Mouse (Mus musculus): ENCODE data around the gene Uba1. TPM values are rescaled to one million over a fixed set of nuclear protein-coding genes. Genes with fewer than 3 reads are reported as not detected.

Uba1 gene
- 100 to 1,000 TPM; 138 to 146 TPM for total RNA-seq (2021)
- long read RNA-seq, experiment 1, full-length matches to known transcripts = 172 of 221 reads
- long read RNA-seq, experiment 1, partial matches to known transcripts = 35 of 221 reads
- long read RNA-seq, experiment 1, other reads (novel, unspliced or antisense) = 14 of 221 reads
- long read RNA-seq, experiment 2, full-length matches to known transcripts = 140 of 183 reads
- long read RNA-seq, experiment 2, partial matches to known transcripts = 27 of 183 reads
- long read RNA-seq, experiment 2, other reads (novel, unspliced or antisense) = 16 of 183 reads

DNA sequence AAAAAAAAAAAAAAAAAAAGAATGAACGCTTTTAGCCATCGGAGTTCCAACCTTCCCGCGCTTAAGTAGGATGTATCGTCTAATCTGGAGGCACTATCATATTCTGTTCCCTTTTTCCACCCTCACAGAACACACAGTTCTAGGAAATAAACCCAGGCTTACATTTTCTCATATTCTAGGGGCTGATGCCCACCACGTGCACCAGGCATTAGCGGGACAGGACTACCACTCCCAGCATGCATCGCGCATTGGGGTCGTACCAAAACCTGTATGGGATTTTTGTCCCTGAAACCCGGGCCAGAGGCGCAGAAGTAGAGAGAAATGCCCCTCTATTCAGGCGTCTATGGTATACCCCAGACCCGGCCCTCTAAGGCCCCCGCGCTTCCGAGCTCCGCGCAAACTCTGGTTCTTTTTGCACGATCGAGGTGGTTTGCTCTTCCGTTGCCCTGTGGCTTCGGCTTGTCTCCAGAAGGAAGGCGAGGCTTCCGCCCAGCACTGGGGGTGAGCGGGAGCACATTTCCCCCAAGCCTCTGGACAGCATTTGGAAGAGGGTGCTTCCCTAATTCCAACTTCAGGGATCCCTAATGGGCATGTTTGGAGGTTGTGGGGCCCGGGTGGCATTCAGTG, at the start of gene Uba1:
TSS of gene Uba1 (plus strand) at position 301 of the 627 bp plus-strand sequence.
- peak; percentile 71 for DNase-seq (ENCODE audit: low spot score)

DNA sequence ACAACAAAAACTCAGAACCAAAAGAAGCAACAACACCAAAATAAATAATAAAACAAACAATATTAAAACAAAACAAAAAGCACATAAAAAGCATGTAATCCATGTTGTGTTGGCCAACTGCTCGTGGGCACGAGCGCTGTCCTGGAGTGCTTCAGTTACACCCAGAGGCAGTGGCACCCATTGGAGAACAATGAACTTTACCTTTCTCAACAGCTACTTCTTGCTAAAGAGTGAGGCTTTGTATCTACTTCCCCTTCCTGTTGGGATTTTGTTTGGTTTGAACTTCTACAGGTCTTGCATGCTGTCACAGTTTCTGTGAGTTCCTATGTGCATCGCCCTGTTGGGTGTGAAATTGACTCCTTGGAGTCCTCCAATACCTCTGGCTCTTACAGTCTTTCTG, 49.6 kb upstream of the Uba1 start:
- DNase-seq (ENCODE audit: low spot score) = no peak

DNA sequence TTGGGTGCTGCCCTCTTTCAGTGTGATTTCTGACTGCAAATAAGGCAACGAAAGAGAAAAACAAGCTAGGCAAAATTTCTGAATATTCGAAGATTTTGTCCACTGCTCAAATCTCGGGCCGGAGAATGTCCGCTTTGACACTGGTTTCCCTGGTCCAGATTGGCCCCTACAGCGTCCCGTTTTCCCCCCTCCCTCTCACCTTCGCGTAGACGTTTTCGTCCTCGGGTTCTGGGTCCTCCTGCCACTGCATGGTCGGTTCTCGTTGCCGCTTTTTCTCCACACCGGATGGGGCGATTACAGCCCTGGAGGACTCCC, 41.3 kb upstream of the Uba1 start:
- DNase-seq (ENCODE audit: low spot score) = no peak

DNA sequence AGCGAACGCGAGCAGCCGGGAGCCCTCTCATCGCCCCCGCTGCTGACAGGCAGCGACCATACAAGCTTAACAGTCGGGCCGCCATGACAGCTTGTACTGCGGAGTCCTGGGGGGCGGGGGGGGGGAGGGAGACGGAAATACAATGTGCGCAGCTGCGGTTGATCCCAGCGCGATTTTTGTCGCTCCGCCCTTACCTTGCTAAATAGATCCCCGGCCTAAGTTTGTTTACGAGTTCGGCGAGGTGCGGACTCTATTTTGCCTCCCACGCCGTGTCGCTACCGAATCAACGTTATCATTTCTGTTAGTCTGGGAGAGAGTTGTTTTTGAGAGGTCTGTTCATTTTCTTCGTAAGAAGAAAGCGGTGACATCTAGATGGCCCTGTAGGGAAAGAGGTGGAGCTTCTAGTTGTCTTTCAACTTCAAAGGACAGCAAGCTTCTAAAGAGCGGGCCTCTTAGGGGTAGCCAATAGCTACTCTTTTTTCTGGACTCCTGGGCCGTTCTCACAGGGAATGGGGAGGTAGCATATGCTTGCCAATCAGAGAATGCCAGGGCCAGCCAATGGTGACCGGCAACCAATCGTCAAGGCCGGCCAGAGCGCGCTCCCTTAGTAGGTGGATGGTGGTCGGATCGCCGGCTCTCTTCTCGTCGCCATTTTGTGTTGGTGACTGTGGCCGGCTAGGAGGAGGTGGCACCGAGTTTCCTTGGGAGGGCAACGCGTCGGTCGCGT, 40.8 kb upstream of the Uba1 start, which contains the start of the genes Rbm10 and Ndufb11:
TSS of gene Rbm10 (plus strand) at position 328 of the 727 bp plus-strand sequence.
TSS of gene Ndufb11 (minus strand) at position 444 of the 727 bp plus-strand sequence.
- DNase-seq (ENCODE audit: low spot score) = peak; percentile 68

DNA sequence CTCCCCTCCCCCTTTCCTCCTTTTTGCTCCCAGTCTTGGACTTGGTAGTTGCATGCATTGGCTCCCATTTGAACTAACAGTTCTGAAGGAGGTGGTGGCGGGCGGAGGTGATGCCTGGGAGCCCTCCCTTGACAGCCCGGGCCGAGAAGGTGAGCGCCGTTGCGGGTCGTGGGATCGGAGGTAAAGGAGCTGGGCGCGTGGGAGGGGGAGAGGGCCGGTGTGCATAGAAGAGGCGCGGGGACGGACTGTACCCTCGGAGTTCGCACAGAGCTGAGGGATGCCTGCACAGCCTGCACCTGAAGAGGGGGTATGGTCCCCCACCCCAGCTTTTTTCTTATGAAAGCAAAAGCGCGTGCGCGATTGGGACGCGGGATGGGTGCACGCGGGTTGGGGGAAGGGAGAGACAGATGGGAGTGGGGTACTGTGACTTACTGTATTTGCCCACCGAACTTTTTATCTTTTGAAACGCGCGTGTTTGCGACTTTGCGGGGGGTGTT, 40.2 kb upstream of the Uba1 start:
- DNase-seq (ENCODE audit: low spot score) = peak; percentile 9

DNA sequence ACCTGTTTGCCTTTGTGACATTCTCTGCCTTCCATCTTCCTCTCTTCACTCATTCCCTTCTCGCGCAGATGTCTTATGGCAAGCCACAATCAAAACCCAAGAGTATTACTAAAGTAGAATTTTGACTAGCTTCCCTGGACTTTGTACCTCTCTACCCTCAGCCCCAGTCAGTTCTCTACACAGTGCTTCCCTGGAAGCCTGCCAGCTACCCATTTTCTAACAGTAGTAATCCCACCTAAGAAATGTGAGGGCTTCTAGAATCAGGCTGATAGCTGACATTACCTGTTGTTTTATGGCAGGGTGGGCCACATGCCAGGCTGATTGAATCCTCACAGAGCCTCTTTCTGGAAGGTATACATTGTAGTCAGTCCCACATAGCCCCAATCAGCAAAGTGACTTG, 20.0 kb upstream of the Uba1 start:
- DNase-seq (ENCODE audit: low spot score) = no peak

DNA sequence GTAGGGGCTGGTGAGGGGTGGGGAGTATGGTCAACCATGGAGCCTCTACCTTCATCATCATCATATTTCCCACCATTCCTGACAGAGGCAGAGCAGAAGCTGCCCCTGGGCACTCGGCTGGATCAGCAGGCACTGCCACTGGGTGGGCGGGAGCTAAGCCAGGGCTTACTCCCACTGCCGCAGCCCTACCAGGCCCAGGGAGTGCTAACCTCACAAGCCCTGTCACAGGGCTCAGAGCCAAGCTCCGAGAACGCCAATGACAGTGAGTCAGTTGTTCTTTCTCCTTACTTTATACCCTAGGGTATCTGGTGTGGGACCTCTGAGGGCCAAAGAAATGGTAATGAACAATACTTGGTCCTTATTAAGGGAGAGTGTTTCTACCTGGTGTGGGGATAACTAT, 13.3 kb upstream of the Uba1 start:
- DNase-seq (ENCODE audit: low spot score) = no peak

DNA sequence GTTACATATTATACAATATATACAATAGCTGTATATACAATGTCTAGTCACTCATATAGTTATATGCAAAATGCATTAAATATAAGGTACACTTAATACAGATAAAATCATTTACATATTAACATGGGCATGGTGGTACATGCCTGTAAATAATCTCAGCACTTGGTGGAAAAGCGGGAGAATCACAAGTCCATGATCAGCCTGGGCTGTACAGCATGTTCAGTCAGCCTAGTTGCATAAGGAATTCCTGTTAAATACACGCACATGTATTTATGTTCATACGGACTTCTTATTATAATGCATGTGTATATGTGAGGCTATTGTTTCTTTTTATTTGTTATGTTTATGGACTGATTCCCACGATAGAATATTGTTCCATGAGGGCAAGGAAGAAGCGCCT, 533 bp upstream of the Uba1 start:
- no peak for DNase-seq (ENCODE audit: low spot score)

DNA sequence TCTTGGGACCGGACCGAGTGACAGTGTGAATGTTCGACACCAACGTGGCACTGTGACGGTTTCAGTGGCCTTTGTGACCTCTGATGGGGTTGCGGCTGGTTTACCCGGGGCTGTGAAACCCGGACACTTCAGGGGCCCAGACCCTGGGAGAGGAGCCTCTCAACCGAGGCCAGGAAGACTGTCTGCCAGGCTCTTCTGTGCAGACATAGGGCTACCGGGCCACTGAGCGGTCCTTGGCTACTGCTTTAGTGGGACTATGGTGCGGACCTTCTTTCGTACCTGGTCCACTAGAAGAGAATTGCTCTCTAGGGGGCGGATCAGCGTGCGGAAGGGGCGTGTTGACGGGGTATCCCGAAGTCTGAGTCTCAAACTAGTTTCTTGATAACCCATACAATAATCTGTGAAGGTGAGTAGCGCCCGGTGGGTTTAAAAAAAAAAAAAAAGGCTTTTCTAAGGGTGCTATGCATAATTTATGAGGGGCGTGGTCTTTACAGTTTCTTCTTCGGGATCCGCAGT, 823 bp downstream of the Uba1 start:
- no peak for DNase-seq (ENCODE audit: low spot score)

DNA sequence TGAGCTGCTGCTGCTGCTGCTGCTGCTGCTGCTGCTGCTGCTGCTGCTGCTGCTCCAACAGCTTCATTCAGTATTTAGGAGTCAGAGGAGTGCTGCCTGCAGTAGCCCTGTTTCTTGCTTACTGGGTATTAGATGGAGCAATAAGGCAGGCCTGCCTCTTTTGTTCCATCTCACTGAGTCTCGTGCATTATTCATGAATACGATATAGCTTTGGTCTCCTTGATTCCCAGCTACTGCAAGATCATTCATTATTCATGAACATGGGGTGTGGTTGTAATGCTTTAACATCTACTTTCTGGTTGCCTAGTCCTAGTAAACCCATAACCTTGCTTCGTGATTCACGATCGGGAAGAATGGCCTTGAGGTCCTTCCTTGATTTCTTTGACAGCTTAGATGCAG, 4.2 kb downstream of the Uba1 start:
- DNase-seq (ENCODE audit: low spot score) = no peak

DNA sequence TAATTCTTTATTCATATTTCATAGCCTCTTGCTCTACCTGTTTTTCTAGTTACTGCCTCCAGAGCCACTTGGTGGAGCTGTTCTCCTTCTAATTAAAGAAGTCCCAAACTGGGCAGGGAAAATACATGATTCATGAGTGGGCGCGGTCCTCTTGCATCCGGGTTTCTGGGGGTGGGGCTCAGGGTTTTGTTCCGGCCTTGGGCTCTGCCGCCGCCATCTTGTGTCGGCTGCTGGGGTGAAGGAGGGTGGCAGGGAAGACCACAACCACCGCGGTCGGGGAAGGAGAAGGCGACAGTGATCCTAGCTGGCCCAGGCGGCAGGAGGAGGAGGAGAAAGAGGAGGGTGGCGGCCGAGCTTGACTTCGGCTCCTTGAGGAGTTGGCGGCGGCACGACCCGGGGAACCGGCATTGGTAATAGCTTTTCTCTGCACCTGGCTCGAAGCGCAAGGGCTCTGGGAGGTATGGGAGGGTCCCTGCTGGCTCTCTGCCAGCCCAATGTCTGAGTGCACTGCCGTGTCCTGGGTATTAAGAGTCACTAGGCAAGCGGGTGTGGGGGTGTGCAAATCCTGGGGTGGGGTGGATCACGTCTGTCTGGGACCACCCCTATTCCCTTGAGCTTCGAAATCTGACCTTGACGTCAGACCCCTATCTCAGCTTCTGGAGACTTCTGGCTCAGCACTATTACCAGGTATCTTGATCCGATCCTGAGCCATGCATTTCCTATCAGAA, 4.8 kb downstream of the Uba1 start:
- DNase-seq (ENCODE audit: low spot score) = peak; percentile 88

DNA sequence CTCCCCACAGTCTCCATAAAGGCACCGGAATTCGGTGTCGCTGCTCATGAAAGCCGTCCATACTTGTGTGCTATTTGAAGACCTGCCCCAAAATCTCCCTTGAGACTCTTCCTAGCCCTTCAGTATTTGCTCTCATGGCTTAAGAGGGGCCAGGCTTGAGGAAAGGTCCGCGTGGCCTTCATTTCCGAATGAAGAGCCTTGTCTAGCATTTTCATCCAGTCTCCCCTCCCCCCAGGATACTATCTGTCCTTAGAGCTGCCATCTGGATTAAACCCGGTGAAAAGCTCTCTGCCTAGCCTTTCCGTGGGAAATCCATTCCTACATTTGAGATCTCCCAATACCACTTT, 5.3 kb downstream of the Uba1 start:
- no peak for DNase-seq (ENCODE audit: low spot score)

DNA sequence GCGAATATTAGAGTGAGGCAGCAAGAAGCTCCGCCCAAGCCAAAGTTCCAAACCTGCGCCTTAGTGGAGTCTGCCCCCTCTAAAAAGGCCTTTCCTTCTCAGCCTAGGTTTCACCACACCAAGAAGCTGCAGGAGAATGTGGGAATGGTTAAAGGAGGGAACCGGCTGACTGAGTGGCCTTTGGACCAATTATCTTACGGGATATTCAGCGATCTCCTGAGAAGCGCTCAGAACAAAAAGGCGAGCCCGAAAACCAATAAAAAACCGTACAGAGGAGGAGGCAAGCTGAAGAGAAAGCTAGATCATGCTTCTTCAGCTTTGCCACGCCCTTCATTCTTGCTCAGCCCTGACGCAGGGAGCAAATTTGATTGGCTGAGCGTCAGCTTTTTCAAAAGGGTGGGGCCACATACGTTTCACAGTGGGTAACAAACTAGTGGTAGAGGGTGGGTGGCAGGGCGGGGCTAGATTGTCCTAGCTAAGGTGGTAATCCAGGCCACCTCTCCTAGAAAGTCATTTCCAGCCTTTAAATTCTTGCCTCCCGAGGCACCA, 29.5 kb downstream of the Uba1 start, which contains the start of gene Cdk16:
TSS of gene Cdk16 (plus strand) at position 436 of the 549 bp plus-strand sequence.
- DNase-seq (ENCODE audit: low spot score) = peak; percentile 90

DNA sequence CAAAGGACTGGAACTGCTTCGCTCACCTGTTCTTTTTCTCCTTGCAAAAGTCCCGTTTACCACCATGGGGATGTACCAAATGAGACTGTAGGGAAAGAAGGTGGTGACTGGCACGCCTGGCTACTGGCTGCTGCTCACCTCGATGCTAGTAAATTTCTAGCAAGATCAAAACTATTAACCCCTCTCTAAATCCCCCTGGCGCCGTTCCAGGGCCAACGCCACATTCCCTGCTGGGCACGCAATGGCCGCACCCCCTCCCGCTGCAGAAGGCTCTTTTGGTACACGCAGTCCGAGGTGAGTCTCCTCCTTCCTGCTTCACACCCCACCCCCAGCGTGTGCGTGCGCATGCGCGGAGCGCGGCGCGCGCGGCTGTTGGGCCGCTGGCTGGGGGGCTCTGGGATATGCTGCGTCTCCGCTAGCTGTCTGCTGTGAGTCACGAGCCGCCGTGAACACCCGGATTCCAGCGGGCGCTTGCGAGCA, 30.0 kb downstream of the Uba1 start:
- peak; percentile 73 for DNase-seq (ENCODE audit: low spot score)

DNA sequence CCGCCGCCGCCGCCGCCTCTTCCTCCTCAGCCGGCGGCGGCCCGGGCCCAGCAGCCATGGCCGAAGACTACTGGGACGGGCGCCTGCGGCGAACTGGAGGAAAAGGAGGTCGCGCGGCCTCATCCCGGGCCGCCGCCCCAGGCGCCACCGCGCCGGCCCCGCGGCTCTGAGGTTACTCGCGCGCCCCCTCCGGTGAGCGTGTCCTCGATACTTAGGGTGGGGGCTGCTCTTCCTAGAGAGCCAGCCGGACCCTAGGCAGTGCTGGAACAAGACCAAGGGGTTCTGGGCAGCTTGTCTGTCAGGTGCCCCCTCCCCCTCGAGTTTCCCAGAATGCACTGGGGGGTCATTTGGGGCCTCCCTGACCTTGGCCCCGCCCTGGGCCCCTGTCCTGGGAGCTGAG, 30.5 kb downstream of the Uba1 start:
- peak; percentile 47 for DNase-seq (ENCODE audit: low spot score)

DNA sequence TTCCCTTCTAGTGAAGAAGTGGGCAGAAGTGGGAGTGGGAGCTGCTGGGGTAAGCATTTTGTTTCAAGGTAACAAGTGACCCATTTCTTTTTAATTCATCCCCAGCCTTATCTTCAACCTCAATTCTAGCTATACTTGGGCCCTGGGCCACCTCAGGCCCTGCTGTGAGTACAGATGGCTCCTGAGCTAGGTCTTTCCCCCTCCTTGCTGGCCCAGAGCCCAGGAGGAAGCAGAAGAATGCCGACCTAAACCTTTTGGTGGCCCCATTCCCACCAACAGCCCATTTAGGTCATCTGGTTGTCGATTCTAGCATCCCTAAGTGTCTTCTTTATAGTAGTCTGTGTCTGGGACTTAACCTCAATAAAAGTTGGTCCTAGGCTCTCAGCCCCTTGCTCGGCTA, 33.4 kb downstream of the Uba1 start:
- no peak for DNase-seq (ENCODE audit: low spot score)

DNA sequence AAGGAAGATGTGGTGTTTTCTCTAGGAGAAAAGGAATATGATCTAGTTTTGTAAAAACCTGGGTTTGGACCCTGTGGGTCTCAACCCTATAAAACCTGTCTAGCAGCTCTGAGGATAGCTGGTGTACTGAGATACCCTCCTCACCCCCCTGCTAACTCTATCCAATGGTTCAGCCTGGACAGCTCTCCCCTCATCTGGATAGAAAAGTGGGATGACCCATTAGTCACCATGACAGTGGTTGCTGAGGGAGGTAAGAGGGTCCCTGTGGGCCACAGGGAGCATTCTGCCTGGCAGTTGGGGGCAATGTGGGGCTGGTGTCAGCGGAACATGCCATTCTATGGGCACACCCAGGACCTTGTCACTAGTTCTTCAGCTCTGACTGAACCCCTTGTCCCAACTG, 34.5 kb downstream of the Uba1 start:
- no peak for DNase-seq (ENCODE audit: low spot score)

DNA sequence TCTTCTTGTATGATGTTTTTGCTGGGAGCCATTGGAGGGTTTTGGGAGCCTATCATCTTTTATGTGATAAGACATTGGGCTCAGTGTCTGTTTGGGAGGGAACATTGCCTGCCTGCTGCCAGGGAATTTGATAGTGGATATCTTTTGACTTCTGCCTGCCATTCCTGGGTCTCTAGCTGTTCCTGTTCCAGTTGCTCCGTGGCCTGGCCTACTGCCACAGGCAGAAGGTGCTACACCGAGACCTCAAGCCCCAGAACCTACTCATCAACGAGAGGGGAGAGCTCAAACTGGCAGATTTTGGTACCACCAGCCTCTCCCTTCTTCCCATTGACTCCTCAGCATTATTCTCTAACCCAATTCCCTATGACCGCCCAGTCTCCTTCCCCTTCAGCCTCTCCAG, 37.7 kb downstream of the Uba1 start:
- DNase-seq (ENCODE audit: low spot score) = no peak

DNA sequence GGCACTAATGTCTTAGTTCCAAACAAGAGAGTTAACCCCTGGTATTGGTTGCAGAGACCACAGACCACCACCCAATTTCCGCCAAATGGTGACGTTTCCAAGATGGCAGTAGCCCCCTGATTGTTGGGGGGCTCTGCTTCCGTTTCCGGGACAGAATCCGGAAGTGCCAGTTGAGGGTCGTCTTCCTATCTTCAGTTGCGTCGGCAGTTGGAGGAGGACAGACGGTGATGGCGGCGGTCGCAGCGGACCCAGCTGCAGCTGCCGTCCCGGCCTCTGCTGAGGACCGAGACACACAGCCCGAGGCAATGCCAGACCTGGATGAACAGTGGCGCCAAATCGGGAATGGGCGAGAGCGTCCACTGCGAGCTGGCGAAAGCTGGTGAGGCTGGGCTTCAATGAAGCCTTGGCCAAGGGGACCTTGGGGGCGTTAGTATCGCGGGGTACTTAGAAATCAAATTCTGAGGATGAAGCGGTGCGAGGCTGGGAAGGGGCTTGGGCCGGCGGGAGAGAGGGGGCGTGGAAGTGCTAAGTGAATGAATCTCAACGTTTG, 45.7 kb downstream of the Uba1 start, which contains the start of gene Usp11:
TSS of gene Usp11 (plus strand) at position 166 of the 550 bp plus-strand sequence.
- DNase-seq (ENCODE audit: low spot score) = no peak

DNA sequence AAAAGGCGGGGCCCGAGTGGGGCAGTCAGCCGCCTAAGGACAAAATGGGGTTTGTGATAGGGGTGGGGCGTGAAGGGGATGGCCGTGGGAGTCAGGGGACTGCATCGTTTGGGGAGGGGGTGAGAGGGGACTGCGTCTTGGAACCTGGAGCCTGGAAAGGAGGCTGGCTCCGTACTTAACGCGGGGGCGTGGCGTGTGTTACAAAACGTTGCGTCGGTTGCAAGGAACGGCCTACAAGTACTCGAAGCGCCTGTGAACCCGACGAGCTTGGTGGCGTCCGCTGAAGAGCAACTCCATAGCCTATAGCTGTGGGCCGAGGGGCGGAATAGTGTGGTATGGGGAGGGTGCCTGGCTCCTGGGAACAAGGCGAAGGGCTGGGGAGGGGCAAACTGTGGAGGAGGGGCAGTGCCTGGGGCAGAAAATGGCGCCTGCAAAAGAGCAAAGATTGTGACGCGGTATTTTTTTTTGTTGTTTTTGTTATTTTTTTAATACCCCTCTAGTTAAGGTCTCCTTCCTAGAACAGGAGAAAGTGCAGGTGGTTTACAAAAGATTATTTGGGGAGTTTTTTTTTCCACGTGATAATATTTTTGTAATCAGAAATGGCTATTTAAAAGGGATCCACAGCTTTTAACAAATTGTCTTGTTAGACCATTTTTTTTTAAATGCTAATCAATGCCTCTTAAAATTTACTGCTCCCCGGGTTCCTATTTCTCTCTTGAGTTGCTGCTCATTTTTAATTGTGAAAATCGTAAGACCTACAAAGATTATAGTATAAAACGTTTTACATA, 46.4 kb downstream of the Uba1 start:
- peak; percentile 62 for DNase-seq (ENCODE audit: low spot score)
